Mouse (Mus musculus) heart, postnatal 0 days (tissue): Measurements from ENCODE around the gene 1110032A03Rik.

Experiments used
- CTCF ChIP-seq: IDR thresholded peaks from 2 replicates; pipeline ENCODE4 v1.5.1; 2016; ENCODE audit warnings: antibody characterized with exemption, control low read depth, low read depth
- EP300 ChIP-seq: IDR thresholded peaks from 2 replicates; pipeline ENCODE4 v1.6.1; 2016; ENCODE audit warnings: antibody characterized with exemption, low read depth

DNA sequence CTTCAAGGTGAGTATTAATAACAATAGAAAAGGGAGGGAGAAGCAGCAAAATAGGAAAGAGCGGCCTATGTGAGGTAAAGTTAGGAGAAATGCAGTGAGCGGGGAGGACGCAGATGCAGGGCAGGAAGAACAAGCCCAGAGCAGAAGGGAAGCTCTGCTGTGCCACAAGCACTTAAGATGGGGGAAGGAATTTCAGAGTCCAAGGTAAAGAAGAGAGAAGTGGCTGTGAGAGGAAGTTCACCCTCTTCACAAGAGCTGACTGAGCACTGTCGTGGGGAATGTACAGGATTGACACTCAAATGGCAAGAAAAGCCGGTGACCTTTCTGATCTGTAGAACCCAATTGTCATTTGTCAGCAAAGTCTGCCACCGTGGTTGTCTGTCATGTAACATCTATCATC lies 42.7 kb upstream of the 1110032A03Rik start:
- TF ChIP-seq CTCF, result no peak
- TF ChIP-seq EP300, result no peak
